Mouse (Mus musculus) left cerebral cortex, adult 11 months (tissue): ENCODE results near the gene Syndig1l.

Experiments used
- DNase-seq: peaks from one replicate; pipeline ENCODE4 v3.0.0; 2022; ENCODE audit warnings: low spot score

The Syndig1l gene

DNA sequence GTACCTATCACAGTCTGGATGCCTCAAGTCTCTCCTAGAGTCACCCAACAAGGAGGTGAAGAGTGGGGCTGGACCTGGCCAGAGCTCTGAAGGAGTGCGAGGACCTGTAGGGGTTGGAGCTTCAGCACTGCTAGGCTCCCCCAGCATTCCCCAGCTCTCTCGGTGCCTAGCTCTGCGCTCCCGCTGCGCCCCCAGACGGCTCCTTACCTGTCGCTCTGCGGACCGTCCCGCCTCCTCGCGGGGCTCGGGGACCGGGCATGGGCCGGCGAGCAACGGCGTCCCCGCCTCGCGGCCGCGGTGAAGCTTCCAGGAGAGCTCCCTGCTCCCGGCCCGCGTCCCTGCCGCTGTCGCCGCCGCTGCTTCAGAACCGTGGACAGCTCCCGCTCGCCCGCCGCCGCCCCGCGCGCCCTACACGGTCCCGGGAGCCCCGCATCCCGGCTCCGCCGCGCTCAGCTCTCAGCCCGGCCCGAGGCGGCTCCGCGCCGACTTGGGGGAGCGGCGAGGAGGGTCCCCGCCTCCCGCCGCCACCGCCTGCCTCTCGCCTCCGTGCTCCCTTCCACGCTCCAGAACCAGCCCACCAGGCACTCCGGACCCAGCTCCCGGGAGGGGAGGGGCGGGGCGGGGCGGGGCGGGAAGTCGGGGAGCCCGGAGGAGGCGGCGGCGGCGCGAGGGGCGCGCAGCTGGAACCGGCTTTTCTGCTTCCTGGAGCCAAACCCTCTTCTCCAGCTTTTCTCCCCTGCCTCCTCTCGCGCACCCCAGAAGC, at the start of gene Syndig1l:
Gene Syndig1l (minus strand): TSS at position 513 of the 763 bp plus-strand sequence.
- DNase-seq: no peak

DNA sequence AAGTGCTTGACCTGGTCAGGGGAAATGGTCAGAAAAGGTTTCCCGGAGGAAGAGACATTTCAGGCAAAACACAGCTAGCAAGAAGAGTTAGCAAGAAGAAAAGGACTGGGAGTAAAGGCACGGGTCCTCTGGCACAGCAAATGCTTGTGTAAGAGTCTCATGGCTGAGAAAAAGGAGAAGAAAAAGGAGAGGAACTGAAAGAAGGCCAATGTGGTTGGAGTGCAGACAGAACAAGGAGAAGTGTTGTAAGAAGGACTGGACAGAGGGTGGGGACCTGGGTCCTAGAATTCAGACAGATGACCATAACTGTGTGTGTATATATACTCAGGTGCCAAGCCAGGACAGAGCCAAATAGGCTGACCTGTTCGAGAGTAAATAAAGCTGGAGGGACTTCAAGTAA, 49.5 kb upstream of the Syndig1l start:
- no peak for DNase-seq

- no peak for DNase-seq
Measured at GRCm38 (mm10) chr12:84745700-84746099, 47.1 kb upstream of the Syndig1l start.

GRCm38 (mm10) chr12:84743496-84743895, 44.9 kb upstream of the Syndig1l start:
- no peak for DNase-seq

DNA sequence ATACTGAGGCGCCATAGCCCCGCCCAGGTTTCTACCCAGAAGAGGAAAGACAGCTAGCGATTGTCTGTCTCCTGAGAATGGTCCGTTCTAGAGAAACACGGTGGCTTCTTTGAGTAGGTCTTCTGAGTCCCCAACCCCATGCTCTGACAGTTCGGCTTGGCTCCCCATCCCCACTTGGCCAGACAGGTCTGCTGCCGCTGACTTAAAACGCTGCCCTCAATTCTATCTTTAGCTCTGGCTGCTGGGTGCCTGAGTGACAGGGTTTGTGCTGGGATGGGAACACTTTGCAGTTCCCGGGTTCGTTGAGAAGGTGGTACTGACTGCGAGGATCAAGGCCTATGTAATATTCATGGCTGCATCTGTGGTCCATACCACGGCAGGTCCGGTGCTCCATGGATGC, 34.7 kb upstream of the Syndig1l start:
- no peak for DNase-seq

DNA sequence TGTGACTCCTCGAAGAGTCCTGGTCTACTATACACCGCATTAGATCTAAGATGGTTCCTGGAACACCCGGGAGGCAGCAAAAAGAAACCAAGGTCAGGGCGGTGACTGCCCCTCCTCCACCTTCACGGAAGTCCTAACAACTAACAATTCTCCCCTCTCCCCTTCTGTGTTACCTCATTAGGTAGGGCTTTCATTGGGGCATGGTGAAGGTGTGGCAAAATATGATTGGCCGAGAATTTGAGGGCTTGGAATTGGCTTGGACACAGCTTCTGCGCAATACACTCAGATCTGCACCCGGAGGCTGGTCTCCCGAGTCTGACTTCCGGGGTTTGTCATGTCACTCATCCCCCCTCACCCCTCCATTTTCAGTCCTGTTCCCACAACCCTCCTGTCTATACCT, 29.8 kb upstream of the Syndig1l start:
- no peak for DNase-seq

DNA sequence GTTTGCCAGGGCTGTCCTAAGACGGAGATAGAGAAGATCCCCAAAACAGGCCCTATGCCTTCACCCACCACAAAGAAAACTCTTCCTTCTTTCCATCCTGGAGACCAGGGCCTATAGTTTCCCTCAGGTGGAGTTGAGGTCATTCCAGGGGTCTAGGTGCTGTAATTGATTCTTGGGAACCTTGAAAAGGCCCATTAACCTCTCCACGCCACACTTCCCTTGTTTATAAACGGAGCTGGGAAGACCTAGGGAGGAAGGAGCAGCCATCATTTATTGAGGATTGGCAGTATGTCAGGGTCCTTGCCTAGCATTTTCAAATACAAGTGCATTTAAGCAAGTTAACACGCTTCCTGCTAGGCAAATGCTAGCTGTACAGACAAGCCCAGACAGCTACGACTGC, 28.8 kb upstream of the Syndig1l start:
- no peak for DNase-seq

DNA sequence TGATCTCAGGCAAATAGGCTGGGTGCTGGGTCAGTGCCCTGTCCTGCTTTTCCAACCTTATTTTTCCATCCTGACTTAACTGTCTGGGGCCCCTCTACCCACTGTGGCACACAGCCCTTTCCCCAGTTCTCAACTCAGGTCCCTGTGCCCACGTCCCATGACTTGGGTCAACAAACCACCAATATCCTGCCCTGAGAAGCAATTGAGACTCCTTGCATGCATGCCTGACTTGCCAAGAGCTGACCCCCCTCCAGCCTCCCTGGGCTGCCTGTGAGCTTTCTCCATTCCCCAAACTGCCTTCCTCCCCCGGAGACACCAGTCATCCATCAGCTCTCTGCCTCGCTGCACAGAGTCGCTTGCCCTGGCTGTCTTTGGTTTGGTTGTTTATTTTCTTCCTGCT, 28.4 kb upstream of the Syndig1l start:
- no peak for DNase-seq

DNA sequence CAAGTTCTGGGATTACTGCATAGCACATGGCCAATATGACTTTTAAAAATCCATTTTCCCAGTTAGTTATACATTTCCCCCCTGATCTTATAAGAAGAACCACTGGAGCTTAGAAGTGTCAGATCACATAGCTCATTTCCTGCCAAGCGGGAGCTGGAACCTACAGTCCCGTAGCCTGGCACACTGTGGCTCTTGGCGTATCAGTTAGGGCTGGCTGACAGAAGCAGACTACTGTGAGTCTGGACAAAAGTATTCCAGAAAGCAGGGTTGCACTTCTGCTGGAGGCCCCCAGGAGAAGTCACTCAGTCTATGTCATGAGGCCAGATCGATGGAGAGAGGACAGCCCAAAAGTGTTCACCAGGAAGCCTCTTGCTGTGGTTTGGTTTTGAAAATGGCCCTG, 27.8 kb upstream of the Syndig1l start:
- no peak for DNase-seq

GRCm38 (mm10) chr12:84718462-84719244, 20.0 kb upstream of the Syndig1l start:
- DNase-seq: no peak

DNA sequence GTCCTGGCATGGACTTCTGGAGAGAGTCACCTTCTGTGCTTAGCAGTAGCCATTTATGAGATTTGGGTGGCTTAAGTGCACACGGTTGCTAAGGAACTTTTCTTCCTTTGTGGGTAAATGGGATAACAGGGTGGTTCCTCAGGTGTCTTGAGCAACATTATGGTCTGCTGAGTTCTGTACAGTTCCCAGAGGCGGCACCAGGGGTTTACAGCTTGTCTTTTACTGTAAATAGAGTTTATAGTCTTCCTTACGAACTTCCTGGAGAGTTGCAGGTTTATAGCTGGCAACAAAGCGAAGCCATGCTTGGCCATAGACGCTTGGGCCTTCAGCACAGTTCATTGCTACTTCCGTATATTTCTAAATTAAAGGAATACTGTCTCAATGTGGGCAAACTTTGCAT, 15.9 kb upstream of the Syndig1l start:
- no peak for DNase-seq

DNA sequence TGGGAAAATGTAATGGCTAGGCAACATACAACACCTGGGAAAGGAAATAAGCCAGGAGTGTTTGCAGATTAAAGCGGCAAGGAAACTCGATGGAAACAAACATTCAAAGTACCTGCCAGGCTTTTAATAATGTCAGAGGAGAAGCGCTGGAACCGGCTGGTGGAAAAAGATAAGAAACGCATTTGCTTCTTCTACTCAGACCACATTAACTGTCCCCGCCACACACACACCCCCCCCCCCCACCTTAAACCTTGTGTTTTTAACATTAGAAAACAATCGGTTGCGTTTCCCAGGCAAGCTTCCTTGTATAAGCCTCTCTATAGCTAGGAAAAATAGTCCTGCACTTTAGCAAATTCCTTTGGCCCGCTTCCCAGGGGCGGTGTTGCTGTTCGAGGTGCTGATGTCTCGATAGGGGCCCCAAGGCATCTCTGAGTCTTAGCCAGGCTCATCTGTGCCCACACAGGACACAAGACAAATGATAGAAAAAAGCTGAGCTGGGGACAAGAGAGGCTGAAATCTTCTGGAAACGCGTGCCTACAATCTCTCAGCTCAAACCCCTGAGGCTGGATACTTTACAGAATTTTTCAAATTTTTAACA, 11.3 kb upstream of the Syndig1l start:
- DNase-seq: no peak

DNA sequence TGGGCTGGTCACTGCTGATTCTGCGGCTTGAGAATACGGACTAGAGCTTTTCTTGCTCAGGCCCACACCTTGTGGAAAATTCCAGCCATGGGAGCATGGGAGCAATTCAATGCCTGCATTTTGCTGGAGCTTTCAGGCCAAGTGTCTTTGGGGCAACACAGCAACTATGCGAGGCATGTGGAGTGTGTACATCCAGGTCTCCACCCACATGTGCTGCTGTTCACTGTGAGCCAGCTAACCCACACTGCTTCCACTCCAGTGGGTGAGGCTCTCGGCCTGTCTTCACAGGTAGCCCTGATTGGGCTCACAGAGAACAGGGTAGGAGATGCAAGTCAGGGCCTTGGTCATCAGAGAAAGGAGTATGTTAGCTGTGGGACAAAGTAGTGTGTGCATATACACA, 9.2 kb upstream of the Syndig1l start:
- no peak for DNase-seq

GRCm38 (mm10) chr12:84706886-84707285, 8.3 kb upstream of the Syndig1l start:
- DNase-seq: no peak

GRCm38 (mm10) chr12:84702586-84702985, 4.0 kb upstream of the Syndig1l start:
- no peak for DNase-seq

DNA sequence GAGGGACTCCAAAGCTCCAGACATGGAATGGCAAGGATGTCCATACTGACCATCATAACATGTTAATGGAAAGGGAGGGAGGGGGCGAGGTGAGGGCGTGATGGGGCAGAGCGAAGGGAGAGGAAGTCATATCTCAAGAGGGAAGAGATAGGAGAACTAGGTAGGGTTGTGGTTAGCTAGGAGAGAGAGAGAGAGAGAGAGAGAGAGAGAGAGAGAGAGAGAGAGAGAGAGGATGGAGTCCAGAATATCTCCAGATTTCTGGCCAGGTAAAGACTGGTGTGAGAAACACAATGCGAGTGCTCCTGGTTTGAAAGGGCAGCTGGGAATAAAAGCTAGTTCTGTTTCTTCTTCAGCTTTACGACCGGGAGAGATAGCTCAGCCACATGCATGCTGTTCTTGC, 6.5 kb downstream of the Syndig1l start:
- no peak for DNase-seq

DNA sequence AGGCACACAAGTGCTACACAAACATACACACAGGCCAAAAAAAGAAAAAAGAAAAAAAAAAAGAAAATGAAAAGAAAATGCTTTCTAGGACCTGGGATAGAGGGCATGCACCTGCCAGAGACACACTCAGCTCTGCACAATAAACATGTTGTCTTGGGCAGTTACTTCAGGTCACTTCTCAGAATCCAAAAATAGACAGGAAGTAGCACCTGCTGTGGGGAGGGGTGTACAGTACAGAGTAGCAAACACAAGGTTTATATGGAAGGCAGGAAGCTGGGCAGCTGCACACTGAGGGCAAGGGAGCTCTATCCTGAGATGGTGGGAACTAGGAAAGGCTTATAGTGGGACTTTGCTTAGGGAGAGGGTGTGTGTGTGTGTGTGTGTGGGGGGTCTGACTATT, 7.3 kb downstream of the Syndig1l start:
- no peak for DNase-seq

DNA sequence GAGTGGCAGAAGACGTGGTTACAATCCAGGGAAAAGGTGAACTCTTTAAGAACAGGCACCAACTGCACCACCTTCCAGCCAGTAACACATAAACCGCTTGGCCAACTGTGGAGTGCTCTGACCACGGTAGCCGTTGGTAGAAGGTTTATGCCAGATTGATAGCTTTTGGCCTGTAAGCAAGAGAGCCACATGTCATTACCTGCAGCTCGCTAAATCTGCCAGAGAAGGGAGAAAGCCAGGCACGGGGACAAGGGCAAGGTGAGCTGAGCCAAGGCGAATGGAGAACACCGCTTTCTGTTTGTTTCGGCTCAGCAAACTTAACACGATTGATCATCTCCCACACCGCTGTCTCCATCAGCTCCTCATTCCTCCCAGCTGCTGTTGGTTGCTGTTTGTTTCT, 9.6 kb downstream of the Syndig1l start:
- no peak for DNase-seq

- DNase-seq: no peak
Measured at GRCm38 (mm10) chr12:84687531-84687930, 11.1 kb downstream of the Syndig1l start.

- no peak for DNase-seq
Measured at GRCm38 (mm10) chr12:84686176-84686575, 12.5 kb downstream of the Syndig1l start.

DNA sequence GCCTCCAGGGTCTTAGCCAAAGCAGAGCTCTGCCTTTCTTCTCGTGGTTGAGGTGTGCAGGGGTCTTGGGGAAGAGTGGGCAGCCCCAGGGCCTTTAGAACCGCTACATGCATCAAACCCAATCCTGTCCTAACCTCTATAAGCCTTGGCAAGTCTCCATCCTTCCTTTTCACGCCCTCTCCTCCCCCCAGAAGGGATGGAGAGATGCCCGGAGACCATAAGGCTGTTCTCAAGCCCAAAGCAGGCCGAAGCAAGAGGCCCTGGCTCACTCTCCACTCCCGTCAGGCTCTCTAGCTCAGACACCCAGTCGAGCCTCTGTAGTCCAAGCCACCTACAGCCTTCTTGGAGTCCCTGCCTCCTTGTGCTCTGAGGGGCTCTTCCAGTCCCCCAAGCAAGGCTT, 14.1 kb downstream of the Syndig1l start:
- no peak for DNase-seq

DNA sequence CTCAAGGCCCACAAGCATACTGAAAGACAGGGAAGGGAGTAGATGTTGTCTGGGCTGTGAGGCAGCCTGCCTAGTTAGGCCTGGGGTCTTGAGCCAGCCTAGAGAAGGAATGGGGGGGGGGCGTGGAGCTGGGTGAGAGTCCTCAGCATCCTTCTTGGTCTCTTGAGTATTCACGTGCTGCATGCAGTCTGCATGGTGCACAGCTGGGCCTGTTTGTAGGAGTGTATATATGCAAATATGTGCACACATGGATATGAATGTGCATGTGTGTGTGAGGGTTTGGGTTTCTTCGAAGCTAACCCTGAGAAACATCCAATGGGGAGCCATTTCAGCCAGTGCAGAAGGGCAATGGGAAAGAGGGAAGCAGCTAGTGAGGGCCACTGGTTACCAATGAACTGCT, 22.6 kb downstream of the Syndig1l start:
- DNase-seq: no peak
